Mouse (Mus musculus): ENCODE results near the gene Myh15. TPM values are rescaled to one million over a fixed set of nuclear protein-coding genes. Genes with fewer than 3 reads are reported as not detected.
"Not testable (repeated sequence)": the region's sequence is repeated elsewhere in the genome, so short reads cannot be mapped to it uniquely, and the experiment has no call there.

The Myh15 gene
- polyA plus RNA-seq, 1 experiment from 2014 or later: not detected

- not testable (repeated sequence) for ATAC-seq (ENCODE audit: low FRiP score, low TSS enrichment); H3K4me1 ChIP-seq (ENCODE audit: insufficient read depth, low read length); H3K36me3 ChIP-seq (ENCODE audit: insufficient read depth, low read length); H3K9ac ChIP-seq (replicated peaks; ENCODE audit: low read length); H3K4me2 ChIP-seq (replicated peaks; ENCODE audit: low read depth, low read length); H3K27me3 ChIP-seq (ENCODE audit: insufficient read depth, low read length); H3K9me3 ChIP-seq (ENCODE audit: low read length); H3K27ac ChIP-seq (ENCODE audit: low read length); H3K4me3 ChIP-seq (ENCODE audit: low read length)
- WGBS: 94% methylated on average over 1 of the region's 1 CpGs
These were observed 186.2 kb downstream of the Myh15 start for GRCm38 (mm10) chr16:49243517-49243916.

Other genes with a start within 250 kb of the Myh15 start
- not detected in 2 replicates for gene Retnlb, start 240.6 kb upstream of the Myh15 start, polyA plus RNA-seq (2015; fragmentation: Nextera tagmentation; extraction: Ambion mirVana)
- gene Retnla, start 214.9 kb upstream of the Myh15 start, polyA plus RNA-seq (2015; fragmentation: Nextera tagmentation; extraction: Ambion mirVana): 1.2 TPM in 1 of 2 replicates, not detected in the other
- gene Retnlg, start 184.9 kb upstream of the Myh15 start, polyA plus RNA-seq (2015; fragmentation: Nextera tagmentation; extraction: Ambion mirVana): 0.54 and 1.9 TPM in 2 replicates
- 25.0 and 28.2 TPM in 2 replicates for gene Dzip3, start 63.3 kb upstream of the Myh15 start, polyA plus RNA-seq (2015; fragmentation: Nextera tagmentation; extraction: Ambion mirVana)
- gene Cip2a, start 63.3 kb upstream of the Myh15 start, polyA plus RNA-seq (2015; fragmentation: Nextera tagmentation; extraction: Ambion mirVana): 24.7 and 28.2 TPM in 2 replicates

All from kidney, embryonic 16.5 days (tissue).